Mouse (Mus musculus): ENCODE data around the gene Gcnt7.
A peak's percentile ranks its signal among the peaks of the same experiment; 100 is the strongest.

The Gcnt7 gene

GRCm38 (mm10) chr2:172452458-172452857, 5.9 kb downstream of the Gcnt7 start:
- no peak for DNase-seq

GRCm38 (mm10) chr2:172452031-172452430, 6.4 kb downstream of the Gcnt7 start:
- no peak for DNase-seq

- no peak for DNase-seq
These were observed 7.8 kb downstream of the Gcnt7 start for GRCm38 (mm10) chr2:172450640-172451039.

- no peak for DNase-seq
These were observed 10.1 kb downstream of the Gcnt7 start for GRCm38 (mm10) chr2:172448329-172448728.

- peak; percentile 33 for DNase-seq
These were observed 11.1 kb downstream of the Gcnt7 start for GRCm38 (mm10) chr2:172447317-172447716.

- no peak for DNase-seq
These were observed 12.8 kb downstream of the Gcnt7 start for GRCm38 (mm10) chr2:172445617-172446016.

GRCm38 (mm10) chr2:172441176-172441575, 17.2 kb downstream of the Gcnt7 start:
- DNase-seq: no peak

GRCm38 (mm10) chr2:172440640-172441005, 17.8 kb downstream of the Gcnt7 start:
- no peak for DNase-seq

GRCm38 (mm10) chr2:172439843-172440639, 18.4 kb downstream of the Gcnt7 start, which contains the start of gene Rtf2:
TSS of gene Rtf2 (plus strand) at chr2:172440556.
- peak; percentile 99 for DNase-seq

- DNase-seq: no peak
These were observed 20.9 kb downstream of the Gcnt7 start for GRCm38 (mm10) chr2:172437371-172437952.

GRCm38 (mm10) chr2:172433746-172434145, 24.6 kb downstream of the Gcnt7 start:
- DNase-seq: no peak

GRCm38 (mm10) chr2:172430609-172431008, 27.8 kb downstream of the Gcnt7 start:
- no peak for DNase-seq

GRCm38 (mm10) chr2:172418208-172418607, 40.2 kb downstream of the Gcnt7 start:
- no peak for DNase-seq

- no peak for DNase-seq
These were observed 41.5 kb downstream of the Gcnt7 start for GRCm38 (mm10) chr2:172416876-172417275.

GRCm38 (mm10) chr2:172416218-172416617, 42.2 kb downstream of the Gcnt7 start:
- no peak for DNase-seq

- no peak for DNase-seq
These were observed 44.5 kb downstream of the Gcnt7 start for GRCm38 (mm10) chr2:172413894-172414293.

- no peak for DNase-seq
These were observed 45.1 kb downstream of the Gcnt7 start for GRCm38 (mm10) chr2:172413273-172413672.

- peak; percentile 59 for DNase-seq
These were observed 45.9 kb downstream of the Gcnt7 start for GRCm38 (mm10) chr2:172412454-172412853.

- peak; percentile 44 for DNase-seq
These were observed 47.3 kb downstream of the Gcnt7 start for GRCm38 (mm10) chr2:172411091-172411490.

- no peak for DNase-seq
These were observed 47.7 kb downstream of the Gcnt7 start for GRCm38 (mm10) chr2:172410686-172411085.

- no peak for DNase-seq
These were observed 50.9 kb downstream of the Gcnt7 start for GRCm38 (mm10) chr2:172407499-172407898.

- no peak for DNase-seq
These were observed 52.2 kb downstream of the Gcnt7 start for GRCm38 (mm10) chr2:172406173-172406572.

- DNase-seq: no peak
These were observed 53.4 kb downstream of the Gcnt7 start for GRCm38 (mm10) chr2:172405011-172405410.

GRCm38 (mm10) chr2:172404239-172404638, 54.2 kb downstream of the Gcnt7 start:
- DNase-seq: no peak
